Mouse (Mus musculus): ENCODE results near the gene Actl10. TPM values are rescaled to one million over a fixed set of nuclear protein-coding genes. Genes with fewer than 3 reads are reported as not detected.
A peak's percentile ranks its signal among the peaks of the same experiment; 100 is the strongest.

Actl10 gene
- polyA plus RNA-seq (2015; fragmentation: Nextera tagmentation; extraction: Ambion mirVana): 0.12 and 0.37 TPM in 2 replicates

DNA sequence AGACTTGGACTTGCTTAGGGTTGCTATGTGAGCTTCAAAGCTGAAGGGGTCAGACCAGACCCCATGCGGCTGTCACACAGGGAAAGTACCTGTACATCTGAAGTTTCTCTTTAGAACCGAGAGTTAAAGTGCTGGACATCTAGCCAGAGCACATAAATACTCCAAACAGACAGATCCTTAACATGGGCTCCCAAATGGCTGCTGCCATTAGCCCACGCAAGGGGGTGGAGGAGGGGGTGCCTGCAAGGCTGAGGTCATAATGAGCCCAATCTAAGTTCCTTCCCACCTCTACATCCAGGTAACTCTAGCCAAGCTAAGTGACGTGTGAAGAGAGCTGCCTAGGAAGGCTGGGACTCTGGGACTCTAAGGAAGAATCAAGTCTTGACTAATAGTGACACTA lies at the start of gene Actl10:
Gene Actl10 (plus strand): TSS at position 301 of the 400 bp plus-strand sequence.
- H3K9ac ChIP-seq: no peak within 1 kb of the TSS
- H3K4me1 ChIP-seq: peaks cover 22% of the 10 kb centered on the region
- no peak for ATAC-seq (ENCODE audit: insufficient read depth, low FRiP score, low read depth)
- H3K4me2 ChIP-seq: peak within 1 kb of the TSS; percentile 36
- no peaks in the 10 kb centered on the region for H3K36me3 ChIP-seq
- H3K27me3 ChIP-seq (replicated peaks): peaks cover 26% of the 10 kb centered on the region
- H3K4me3 ChIP-seq (replicated peaks): peak within 1 kb of the TSS; percentile 8
- no peaks in the 10 kb centered on the region for H3K9me3 ChIP-seq
- H3K27ac ChIP-seq: no peak within 1 kb of the TSS
- 79% methylated on average over 4 of the region's 4 CpGs for WGBS

DNA sequence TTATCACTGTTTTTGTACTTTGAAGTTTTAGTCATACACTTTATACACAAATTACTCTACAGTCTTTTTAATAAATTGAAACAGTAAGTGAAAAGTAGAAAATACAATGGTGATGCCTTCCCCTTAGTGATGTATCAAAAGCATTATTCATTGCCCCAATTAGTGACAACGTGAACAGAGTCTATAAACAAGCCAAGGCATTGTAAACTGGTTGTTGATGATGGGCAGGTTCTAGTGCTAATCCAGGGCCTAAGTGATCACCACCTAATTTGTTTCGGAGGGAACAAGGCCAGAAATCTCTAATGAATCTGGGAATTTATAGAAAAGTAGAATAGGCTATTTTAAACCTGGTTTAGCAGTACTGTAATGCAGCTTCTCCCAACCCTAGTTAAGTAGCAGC lies 44.5 kb upstream of the Actl10 start:
- H3K9me3 ChIP-seq: no peaks in the 10 kb centered on the region
- no peak for ATAC-seq (ENCODE audit: insufficient read depth, low FRiP score, low read depth)
- H3K27me3 ChIP-seq (replicated peaks): no peaks in the 10 kb centered on the region
- WGBS: 71% methylated on average over 2 of the region's 2 CpGs
- no peak overlapping the region for H3K9ac ChIP-seq
- no peak overlapping the region for H3K27ac ChIP-seq
- H3K4me1 ChIP-seq: no peaks in the 10 kb centered on the region
- no peaks in the 10 kb centered on the region; the same call in 1 of the 2 replicates for H3K36me3 ChIP-seq
- no peak overlapping the region for H3K4me2 ChIP-seq
- H3K4me3 ChIP-seq (replicated peaks): no peak overlapping the region

DNA sequence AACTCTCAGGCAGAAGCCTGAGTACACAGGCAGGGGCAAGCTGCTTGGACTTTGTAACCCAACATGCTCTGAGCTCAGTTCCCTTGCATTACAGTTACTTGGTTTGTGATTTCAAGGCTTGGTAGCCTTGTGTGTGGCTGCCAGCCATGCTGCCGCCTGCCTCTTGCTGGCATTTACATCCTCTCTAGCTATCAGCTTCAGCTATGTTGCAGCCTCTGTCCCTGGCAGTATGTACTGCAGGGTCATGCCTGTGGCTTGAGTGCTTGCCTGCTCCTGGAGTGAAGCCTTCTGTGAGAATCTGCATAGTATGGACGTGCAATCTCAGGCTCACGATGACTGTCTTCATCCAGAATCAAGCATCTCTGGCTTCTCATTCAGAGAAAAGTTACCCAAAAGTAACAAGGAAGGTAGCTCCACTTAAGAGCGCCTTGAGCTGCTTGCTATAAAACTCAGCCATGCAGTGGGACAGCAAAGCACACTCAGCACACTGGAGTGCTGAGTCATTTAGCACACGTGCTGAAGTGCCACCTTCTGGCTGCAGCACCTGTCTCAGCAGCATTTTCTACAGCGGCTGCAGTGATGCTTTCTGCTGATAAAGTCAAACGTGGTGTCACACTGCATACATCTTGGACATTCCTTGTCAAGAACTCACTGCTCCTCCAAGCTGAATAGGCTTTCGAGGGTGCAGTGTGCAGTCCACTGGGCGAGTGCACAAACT lies 43.9 kb upstream of the Actl10 start:
- no peak overlapping the region for H3K4me3 ChIP-seq (replicated peaks)
- H3K4me1 ChIP-seq: no peaks in the 10 kb centered on the region
- no peak overlapping the region for H3K9ac ChIP-seq
- no peak for ATAC-seq (ENCODE audit: insufficient read depth, low FRiP score, low read depth)
- no peaks in the 10 kb centered on the region; the same call in 1 of the 2 replicates for H3K36me3 ChIP-seq
- 76% methylated on average over 9 of the region's 9 CpGs for WGBS
- no peaks in the 10 kb centered on the region for H3K27me3 ChIP-seq (replicated peaks)
- no peaks in the 10 kb centered on the region for H3K9me3 ChIP-seq
- no peak overlapping the region for H3K4me2 ChIP-seq
- no peak overlapping the region for H3K27ac ChIP-seq

GRCm38 (mm10) chr2:154508450-154508849 lies 43.1 kb upstream of the Actl10 start:
- Histone ChIP-seq H3K27ac (no peak overlapping the region), H3K36me3 (no peaks in the 10 kb centered on the region; the same call in 1 of the 2 replicates), H3K9ac (no peak overlapping the region), H3K27me3 (replicated peaks) (no peaks in the 10 kb centered on the region), H3K9me3 (no peaks in the 10 kb centered on the region), H3K4me1 (no peaks in the 10 kb centered on the region), H3K4me2 (no peak overlapping the region), H3K4me3 (replicated peaks) (no peak overlapping the region)
- WGBS: 84% methylated on average over 4 of the region's 4 CpGs
- no peak for ATAC-seq (ENCODE audit: insufficient read depth, low FRiP score, low read depth)

- Histone ChIP-seq H3K4me3 (replicated peaks) (no peak overlapping the region), H3K27ac (no peak overlapping the region), H3K4me1 (no peaks in the 10 kb centered on the region), H3K4me2 (no peak overlapping the region), H3K9ac (no peak overlapping the region), H3K9me3 (no peaks in the 10 kb centered on the region), H3K27me3 (replicated peaks) (no peaks in the 10 kb centered on the region), H3K36me3 (no peaks in the 10 kb centered on the region)
- ATAC-seq (ENCODE audit: insufficient read depth, low FRiP score, low read depth): no peak
- WGBS: 87% methylated on average over 3 of the region's 3 CpGs
Observed at GRCm38 (mm10) chr2:154510141-154510540, 41.4 kb upstream of the Actl10 start.

DNA sequence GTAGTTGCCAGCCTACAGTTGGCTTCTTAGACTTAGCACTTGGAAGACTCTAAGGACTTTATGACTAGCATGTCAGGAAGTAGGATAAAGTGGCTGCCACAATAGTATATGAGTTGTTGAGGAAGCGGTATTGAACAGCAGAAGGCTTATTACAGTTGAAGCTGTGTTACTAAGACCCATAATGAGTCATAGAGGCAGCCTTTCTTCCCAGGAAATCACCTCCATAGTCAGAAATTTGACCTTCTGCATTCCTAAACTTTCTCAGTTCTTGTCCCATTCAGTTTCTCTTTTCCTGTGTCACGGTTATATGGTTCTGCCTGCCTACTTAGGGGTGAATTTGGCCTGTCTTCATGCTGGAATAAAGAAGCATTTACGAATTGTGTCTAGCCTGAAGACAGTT lies 34.6 kb upstream of the Actl10 start:
- Histone ChIP-seq H3K4me2 (no peak overlapping the region), H3K9ac (no peak overlapping the region), H3K9me3 (no peaks in the 10 kb centered on the region), H3K27ac (no peak overlapping the region), H3K4me1 (no peaks in the 10 kb centered on the region), H3K36me3 (0 out of 2 replicates have a peak, but pooled peaks cover 5% of the 10 kb centered on the region), H3K27me3 (replicated peaks) (no peaks in the 10 kb centered on the region), H3K4me3 (replicated peaks) (no peak overlapping the region)
- no peak for ATAC-seq (ENCODE audit: insufficient read depth, low FRiP score, low read depth)
- 80% methylated on average over 3 of the region's 3 CpGs for WGBS

DNA sequence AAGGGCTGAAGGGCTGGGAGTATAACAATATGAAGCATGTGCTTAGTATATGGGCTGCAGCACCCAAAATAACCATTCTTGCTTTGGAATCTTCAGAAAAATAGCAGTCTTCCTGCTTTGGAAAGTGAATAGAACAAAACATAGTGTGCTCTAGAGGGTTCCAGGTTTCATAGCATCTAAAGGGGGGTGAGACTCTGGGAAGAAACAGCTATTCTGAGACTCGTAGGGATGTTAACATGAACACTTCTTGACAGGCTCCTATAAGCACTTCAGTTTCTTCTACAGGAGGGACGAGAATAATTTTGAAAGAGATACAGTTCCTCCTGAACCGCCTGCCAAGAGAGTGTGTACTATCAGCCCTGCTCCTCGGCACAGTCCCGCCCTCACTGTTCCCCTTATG lies 34.2 kb upstream of the Actl10 start:
- no peak overlapping the region for H3K4me3 ChIP-seq (replicated peaks)
- no peak overlapping the region for H3K9ac ChIP-seq
- no peak overlapping the region for H3K4me2 ChIP-seq
- no peaks in the 10 kb centered on the region for H3K9me3 ChIP-seq
- no peak overlapping the region for H3K27ac ChIP-seq
- 0 out of 2 replicates have a peak, but pooled peaks cover 6% of the 10 kb centered on the region for H3K36me3 ChIP-seq
- no peaks in the 10 kb centered on the region for H3K4me1 ChIP-seq
- ATAC-seq (ENCODE audit: insufficient read depth, low FRiP score, low read depth): no peak
- H3K27me3 ChIP-seq (replicated peaks): no peaks in the 10 kb centered on the region
- WGBS: 82% methylated on average over 5 of the region's 5 CpGs

DNA sequence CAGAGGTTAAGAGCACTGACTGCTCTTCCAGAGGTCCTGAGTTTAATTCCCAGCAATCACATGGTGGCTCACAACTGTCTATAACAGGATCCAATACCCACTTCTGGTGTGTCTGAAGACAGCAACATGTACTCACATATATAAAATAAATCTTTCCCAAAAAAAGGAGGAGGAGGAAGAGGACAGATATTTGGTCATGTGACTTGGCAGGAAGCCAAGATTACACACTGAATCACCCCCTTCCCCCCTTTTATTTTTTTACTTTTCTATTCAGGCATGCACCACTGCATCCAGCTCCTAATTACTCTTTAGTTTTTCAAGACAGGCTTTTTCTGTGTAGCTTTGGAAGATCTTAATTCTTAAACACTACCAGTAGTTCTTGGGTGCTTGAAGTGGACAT lies 30.1 kb upstream of the Actl10 start:
- Histone ChIP-seq H3K4me1 (no peaks in the 10 kb centered on the region), H3K9ac (no peak overlapping the region), H3K27me3 (replicated peaks) (no peaks in the 10 kb centered on the region), H3K4me3 (replicated peaks) (no peak overlapping the region), H3K36me3 (peaks cover 13% of the 10 kb centered on the region; the same call in 1 of the 2 replicates), H3K4me2 (no peak overlapping the region), H3K27ac (no peak overlapping the region), H3K9me3 (no peaks in the 10 kb centered on the region)
- ATAC-seq (ENCODE audit: insufficient read depth, low FRiP score, low read depth): no peak

DNA sequence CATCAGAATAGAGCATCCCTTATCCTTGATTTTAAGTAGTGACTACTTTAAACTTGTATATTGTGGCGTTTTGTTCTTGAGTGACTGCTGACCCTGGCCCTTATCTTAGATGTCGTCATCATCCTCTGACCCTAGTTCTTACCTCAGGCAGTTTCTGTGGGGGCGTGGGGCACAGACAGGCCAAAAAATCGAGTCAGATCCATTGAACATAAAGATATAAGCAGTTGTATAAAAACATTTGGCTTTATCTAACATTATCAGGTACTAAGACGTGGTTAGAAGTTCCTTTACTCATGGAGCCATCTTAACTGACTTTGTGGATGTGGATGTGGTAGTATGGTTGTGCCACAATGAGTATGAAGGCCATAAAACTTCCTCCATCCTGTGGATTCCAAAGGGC lies 29.2 kb upstream of the Actl10 start:
- H3K36me3 ChIP-seq: peaks cover 15% of the 10 kb centered on the region; the same call in 1 of the 2 replicates
- H3K27ac ChIP-seq: no peak overlapping the region
- no peaks in the 10 kb centered on the region for H3K27me3 ChIP-seq (replicated peaks)
- 84% methylated on average over 5 of the region's 5 CpGs for WGBS
- H3K4me2 ChIP-seq: no peak overlapping the region
- no peaks in the 10 kb centered on the region for H3K4me1 ChIP-seq
- no peak for ATAC-seq (ENCODE audit: insufficient read depth, low FRiP score, low read depth)
- H3K9ac ChIP-seq: no peak overlapping the region
- no peaks in the 10 kb centered on the region for H3K9me3 ChIP-seq
- no peak overlapping the region for H3K4me3 ChIP-seq (replicated peaks)

- H3K27me3 ChIP-seq (replicated peaks): no peaks in the 10 kb centered on the region
- no peaks in the 10 kb centered on the region for H3K4me1 ChIP-seq
- no peak overlapping the region for H3K4me2 ChIP-seq
- WGBS: 95% methylated on average over 2 of the region's 2 CpGs
- H3K9ac ChIP-seq: no peak overlapping the region
- H3K27ac ChIP-seq: no peak overlapping the region
- ATAC-seq (ENCODE audit: insufficient read depth, low FRiP score, low read depth): no peak
- H3K4me3 ChIP-seq (replicated peaks): no peak overlapping the region
- peaks cover 22% of the 10 kb centered on the region for H3K36me3 ChIP-seq
- no peaks in the 10 kb centered on the region for H3K9me3 ChIP-seq
Observed at GRCm38 (mm10) chr2:154525285-154525684, 26.3 kb upstream of the Actl10 start.

- no peak overlapping the region for H3K4me3 ChIP-seq (replicated peaks)
- H3K9me3 ChIP-seq: no peaks in the 10 kb centered on the region
- peaks cover 28% of the 10 kb centered on the region for H3K36me3 ChIP-seq
- H3K9ac ChIP-seq: no peak overlapping the region
- no peaks in the 10 kb centered on the region for H3K4me1 ChIP-seq
- 50% methylated on average over 3 of the region's 3 CpGs for WGBS
- H3K4me2 ChIP-seq: no peak overlapping the region
- H3K27ac ChIP-seq: no peak overlapping the region
- no peak for ATAC-seq (ENCODE audit: insufficient read depth, low FRiP score, low read depth)
- H3K27me3 ChIP-seq (replicated peaks): no peaks in the 10 kb centered on the region
Observed at GRCm38 (mm10) chr2:154526531-154526930, 25.0 kb upstream of the Actl10 start.

GRCm38 (mm10) chr2:154532888-154533287 lies 18.7 kb upstream of the Actl10 start:
- no peaks in the 10 kb centered on the region for H3K27me3 ChIP-seq (replicated peaks)
- no peak overlapping the region for H3K4me3 ChIP-seq (replicated peaks)
- H3K4me1 ChIP-seq: peaks cover under 1% of the 10 kb centered on the region; the same call in 1 of the 2 replicates
- 64% methylated on average over 3 of the region's 3 CpGs for WGBS
- H3K27ac ChIP-seq: no peak overlapping the region
- no peak overlapping the region for H3K9ac ChIP-seq
- no peak for ATAC-seq (ENCODE audit: insufficient read depth, low FRiP score, low read depth)
- H3K9me3 ChIP-seq: no peaks in the 10 kb centered on the region
- peaks cover 37% of the 10 kb centered on the region for H3K36me3 ChIP-seq
- H3K4me2 ChIP-seq: no peak overlapping the region
